Mouse (Mus musculus) ES-E14 (cell line): Measurements from ENCODE around the gene Nrxn3. TPM values are rescaled to one million over a fixed set of nuclear protein-coding genes. Genes with fewer than 3 reads are reported as not detected.

Experiments used
- DNase-seq: peaks from one replicate; pipeline ENCODE4 v3.0.0-alpha.2; 2013; ENCODE audit warnings: low read depth, low spot score
- H3K27ac ChIP-seq: 2 replicates; pipeline ENCODE4 v1.5.1; 2012; ENCODE audit warnings: low read depth, mild to moderate bottlenecking, low read length, moderate library complexity, mixed read lengths; ENCODE audit not compliant: poor library complexity, insufficient read depth, severe bottlenecking
- H3K36me3 ChIP-seq: 2 replicates; pipeline ENCODE4 v1.6.1; 2012; ENCODE audit warnings: mild to moderate bottlenecking, low read length, moderate library complexity, mixed read lengths; ENCODE audit not compliant: control insufficient read depth, poor library complexity, insufficient read depth, severe bottlenecking
- H3K4me1 ChIP-seq, 2 experiments: fragments of 150-350 bp in 1 of 2; sonication (generic) in 1 of 2; 2 replicates each; pipeline ENCODE4 v1.6.1; 2012; ENCODE audit warnings: low read length in 2 of 2, mild to moderate bottlenecking in 1 of 2, mixed read lengths in 1 of 2; ENCODE audit not compliant: control insufficient read depth in 2 of 2, insufficient read depth in 2 of 2, poor library complexity in 1 of 2
- H3K4me3 ChIP-seq, 2 experiments: fragments of 150-350 bp in 1 of 2; sonication (generic) in 1 of 2; 2 replicates each; pipeline ENCODE4 v1.5.1; 2012; ENCODE audit warnings: low read length in 2 of 2, low read depth in 1 of 2, mild to moderate bottlenecking in 1 of 2, mixed read lengths in 1 of 2; ENCODE audit not compliant: insufficient read depth in 1 of 2, poor library complexity in 1 of 2, severe bottlenecking in 1 of 2
- H3K9ac ChIP-seq: 2 replicates; pipeline ENCODE4 v1.6.1; 2012; ENCODE audit warnings: low read depth, mild to moderate bottlenecking, low read length, mixed read lengths; ENCODE audit not compliant: poor library complexity, insufficient read depth, severe bottlenecking
- H3K9me3 ChIP-seq: fragments of 150-350 bp; sonication (generic); 2 replicates; pipeline ENCODE4 v1.6.1; 2012; ENCODE audit warnings: low read depth, mild to moderate bottlenecking, low read length; ENCODE audit not compliant: control insufficient read depth, insufficient read depth
- CHD2 ChIP-seq: IDR thresholded peaks from 2 replicates; pipeline ENCODE4 v1.6.1; 2014; ENCODE audit warnings: mild to moderate bottlenecking, low read depth, low read length, inconsistent platforms
- HCFC1 ChIP-seq: IDR thresholded peaks from 2 replicates; pipeline ENCODE4 v1.6.1; 2012; ENCODE audit warnings: low read length, inconsistent platforms, borderline replicate concordance; ENCODE audit not compliant: insufficient read depth
- MAFK ChIP-seq: IDR thresholded peaks from 2 replicates; pipeline ENCODE4 v1.6.1; 2014; ENCODE audit warnings: mild to moderate bottlenecking, low read depth, low read length, inconsistent platforms; ENCODE audit not compliant: insufficient read depth
- ZC3H11A ChIP-seq: IDR thresholded peaks from 2 replicates; pipeline ENCODE4 v1.6.1; 2012; ENCODE audit warnings: low read depth, mild to moderate bottlenecking, inconsistent platforms, low read length, borderline replicate concordance
- ZNF384 ChIP-seq: IDR thresholded peaks from 2 replicates; pipeline ENCODE4 v1.6.1; 2012; ENCODE audit warnings: low read depth, low read length, inconsistent platforms
- in situ Hi-C, 2 experiments: fragments of 600-800 bp; cut with MboI; formaldehyde crosslinking; loops; one replicate each; pipeline ENCODE4 v1.15.1; 2025; ENCODE audit warnings: low sequenced_read_pairs in 2 of 2, inconsistent platforms in 1 of 2; ENCODE audit not compliant: unreplicated experiment in 2 of 2
- total RNA-seq: library from RNA; depleted of rRNA; stranded (reverse); fragments of 300-350 nt; gene quantifications from 2 replicates; pipeline ENCODE4 v1.2.3, GENCODE M21; 2012

The Nrxn3 gene
- total RNA-seq, 1 experiment: 0.13 TPM

DNA sequence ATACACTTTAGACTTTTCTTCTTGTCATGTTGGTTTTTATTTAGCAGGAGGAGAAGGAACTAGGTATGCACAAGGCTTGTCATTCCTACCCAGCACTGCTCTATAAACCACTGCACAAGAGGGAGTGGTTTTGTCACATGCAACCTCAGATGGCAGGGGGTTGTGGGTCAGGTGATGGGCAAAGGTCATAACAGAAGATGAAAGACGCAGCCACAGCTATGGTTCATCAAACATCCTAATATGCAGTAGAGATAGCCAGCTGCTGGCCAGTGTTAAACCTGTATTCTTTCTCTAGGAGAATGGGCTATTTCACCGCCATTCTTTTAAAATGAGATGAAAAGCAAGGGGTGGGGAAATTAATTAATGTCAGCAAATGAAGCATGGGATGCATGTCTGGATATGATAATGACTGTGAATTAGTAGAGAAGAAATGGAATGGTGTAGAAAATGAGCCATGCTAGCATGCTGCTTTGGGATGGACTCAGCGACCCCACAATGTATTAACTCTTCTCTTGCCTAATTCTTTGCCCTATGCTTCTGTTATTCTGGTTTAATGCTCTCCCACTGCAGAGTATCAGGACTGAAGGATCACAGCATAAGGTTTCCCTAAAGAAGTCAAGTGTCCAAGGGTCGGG, 313.4 kb downstream of the Nrxn3 start:
- TF ChIP-seq MAFK (no peak), ZC3H11A (no peak), HCFC1 (no peak), CHD2 (no peak), ZNF384 (no peak)

DNA sequence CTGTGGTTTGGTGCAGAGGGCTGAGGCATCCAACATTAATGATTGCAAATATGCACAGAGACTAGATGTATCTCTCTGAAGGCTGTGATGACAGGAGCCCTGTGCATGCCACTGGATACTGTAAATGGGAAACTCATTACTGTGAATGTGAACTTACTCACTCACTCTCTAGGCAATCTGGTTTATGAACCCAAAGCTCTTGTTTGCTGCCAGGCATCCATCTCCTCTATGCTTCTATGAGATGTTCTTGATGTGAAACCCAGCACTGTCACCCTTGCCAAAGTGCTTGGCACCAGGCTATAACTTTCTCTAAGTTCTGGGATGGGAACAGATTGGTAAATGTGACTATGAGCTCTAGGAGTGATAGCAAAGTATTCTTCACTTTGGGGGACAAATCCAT, 317.5 kb downstream of the Nrxn3 start:
- no peak for DNase-seq
- Histone ChIP-seq H3K27ac (no peak overlapping the region), H3K36me3 (no peaks in the 10 kb centered on the region), H3K4me3 (no peak overlapping the region), H3K4me1 (no peaks in the 10 kb centered on the region), H3K9me3 (no peaks in the 10 kb centered on the region), H3K9ac (no peak overlapping the region)
- in situ Hi-C loops: no loop called here
- no peak for TF ChIP-seq HCFC1
- no peak for TF ChIP-seq CHD2
- TF ChIP-seq ZC3H11A: no peak
- TF ChIP-seq ZNF384: no peak
- no peak for TF ChIP-seq MAFK

More for the DNA sequence above, 313.4 kb downstream of the Nrxn3 start:
- Histone ChIP-seq H3K4me1 (no peaks in the 10 kb centered on the region), H3K4me3 (no peak overlapping the region), H3K36me3 (no peaks in the 10 kb centered on the region), H3K9ac (no peak overlapping the region), H3K9me3 (no peaks in the 10 kb centered on the region), H3K27ac (no peak overlapping the region)
- no peak for DNase-seq
- in situ Hi-C loops: no loop called here

DNA sequence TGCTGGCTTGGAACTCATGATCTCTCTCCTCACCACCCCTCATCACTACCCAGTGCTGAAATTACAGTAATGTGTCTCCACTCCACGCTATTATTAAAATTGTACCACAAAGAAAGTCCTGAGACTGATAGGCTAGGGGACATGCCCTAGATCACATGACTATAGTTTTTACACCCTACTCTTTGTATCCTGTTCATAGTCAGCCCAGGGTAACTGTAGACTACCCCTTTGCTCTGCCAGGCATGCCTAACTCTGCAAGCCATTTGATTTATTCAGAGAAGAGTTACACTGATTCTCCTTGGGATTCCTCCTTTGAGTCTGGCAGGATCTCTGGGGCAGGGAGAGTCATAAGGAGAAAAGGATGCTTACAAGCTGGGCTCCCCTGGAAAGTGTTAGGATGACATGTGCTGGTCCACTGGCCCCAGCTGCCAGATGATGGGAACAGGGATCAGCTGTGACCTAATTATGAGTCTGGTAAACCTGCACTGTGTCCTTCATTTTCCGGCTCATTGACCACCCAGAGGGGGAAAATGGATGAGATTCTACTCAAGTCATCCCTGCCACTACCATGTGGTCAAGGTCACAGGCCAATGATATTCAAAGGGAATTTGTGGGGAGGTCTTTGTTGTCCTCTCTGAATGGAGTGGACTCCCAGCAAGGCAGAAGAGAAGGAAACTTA, 318.9 kb downstream of the Nrxn3 start:
- no peak for DNase-seq
- Histone ChIP-seq H3K4me3 (no peak overlapping the region), H3K9me3 (no peaks in the 10 kb centered on the region), H3K4me1 (no peaks in the 10 kb centered on the region), H3K36me3 (no peaks in the 10 kb centered on the region), H3K27ac (no peak overlapping the region), H3K9ac (no peak overlapping the region)
- in situ Hi-C loops: no loop called here
- TF ChIP-seq CHD2 (no peak), ZNF384 (no peak), ZC3H11A (no peak), HCFC1 (no peak), MAFK (no peak)

- no peaks in the 10 kb centered on the region for H3K4me1 ChIP-seq
- no peaks in the 10 kb centered on the region for H3K9me3 ChIP-seq
- no peak for TF ChIP-seq ZC3H11A
- no peak for TF ChIP-seq MAFK
- no peak for TF ChIP-seq CHD2
- no peak for TF ChIP-seq ZNF384
- no peak for TF ChIP-seq HCFC1
- H3K36me3 ChIP-seq: no peaks in the 10 kb centered on the region
- no peak overlapping the region for H3K4me3 ChIP-seq
- in situ Hi-C loops: no loop called here
- H3K27ac ChIP-seq: no peak overlapping the region
- no peak overlapping the region for H3K9ac ChIP-seq
- peak; percentile 7 for DNase-seq
Measured at GRCm38 (mm10) chr12:89049279-89049678, 326.6 kb downstream of the Nrxn3 start.
